Mouse (Mus musculus): ENCODE results near the gene Mtfr1l.
"Not testable (repeated sequence)": the region's sequence is repeated elsewhere in the genome, so short reads cannot be mapped to it uniquely, and the experiment has no call there.

Gene Mtfr1l

GRCm38 (mm10) chr4:134514309-134514930 is 20.8 kb downstream of the Mtfr1l start:
- DNase-seq = no peak

- peak; percentile 39 to 52 for DNase-seq
Measured at GRCm38 (mm10) chr4:134512798-134513197, 22.4 kb downstream of the Mtfr1l start.

- no peak for DNase-seq
Measured at GRCm38 (mm10) chr4:134511730-134512129, 23.5 kb downstream of the Mtfr1l start.

DNA sequence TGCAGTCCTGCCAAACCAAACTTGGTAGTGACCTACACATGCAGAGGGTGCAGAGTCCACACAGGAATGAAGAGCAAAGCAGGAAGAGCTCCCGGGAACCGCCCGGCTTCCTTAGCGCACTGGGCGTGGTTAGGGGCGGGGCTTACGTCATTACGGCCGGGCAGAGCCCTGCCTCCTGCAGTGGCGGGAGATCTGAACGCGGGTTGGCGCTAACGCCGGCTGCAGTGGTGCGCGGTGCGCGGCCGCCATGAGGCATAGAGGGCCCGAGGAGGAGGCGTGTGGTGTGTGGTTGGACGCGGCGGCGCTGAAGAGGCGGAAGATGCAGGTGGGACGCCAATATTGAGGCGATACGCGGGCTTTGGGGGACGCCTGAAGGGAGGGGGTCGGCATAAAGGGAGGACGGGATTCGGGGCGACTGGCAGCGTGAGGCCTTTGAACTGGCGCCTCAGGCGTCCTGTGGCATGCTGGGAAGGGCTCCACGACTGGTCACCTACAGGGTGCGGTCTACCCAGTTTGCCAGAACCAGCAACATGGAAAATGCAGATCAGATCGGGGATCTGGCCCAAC is 24.3 kb downstream of the Mtfr1l start, which contains the start of gene Aunip:
Gene Aunip (plus strand): TSS at position 155 of the 567 bp plus-strand sequence.
- DNase-seq = peak; percentile 84 to 87

DNA sequence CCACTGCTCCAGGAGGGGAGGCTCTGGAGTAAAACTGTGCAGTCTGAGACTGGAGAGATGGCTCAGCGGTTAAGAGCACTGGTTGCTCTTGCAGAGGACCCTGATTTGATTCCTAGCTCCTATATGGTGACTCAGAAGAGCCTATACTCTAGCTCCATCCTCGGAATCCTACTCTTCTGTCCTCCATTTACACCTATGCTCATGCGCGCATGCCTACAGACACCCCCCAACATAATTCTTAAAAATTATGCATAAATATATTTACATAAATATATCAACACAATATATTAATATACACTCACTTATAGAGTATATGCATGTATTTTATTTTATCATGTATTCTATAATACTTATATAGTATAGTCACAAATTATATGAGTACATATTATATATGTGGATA is 24.8 kb downstream of the Mtfr1l start:
- DNase-seq = no peak

- DNase-seq = no peak
Measured at GRCm38 (mm10) chr4:134506713-134507112, 28.5 kb downstream of the Mtfr1l start.

DNA sequence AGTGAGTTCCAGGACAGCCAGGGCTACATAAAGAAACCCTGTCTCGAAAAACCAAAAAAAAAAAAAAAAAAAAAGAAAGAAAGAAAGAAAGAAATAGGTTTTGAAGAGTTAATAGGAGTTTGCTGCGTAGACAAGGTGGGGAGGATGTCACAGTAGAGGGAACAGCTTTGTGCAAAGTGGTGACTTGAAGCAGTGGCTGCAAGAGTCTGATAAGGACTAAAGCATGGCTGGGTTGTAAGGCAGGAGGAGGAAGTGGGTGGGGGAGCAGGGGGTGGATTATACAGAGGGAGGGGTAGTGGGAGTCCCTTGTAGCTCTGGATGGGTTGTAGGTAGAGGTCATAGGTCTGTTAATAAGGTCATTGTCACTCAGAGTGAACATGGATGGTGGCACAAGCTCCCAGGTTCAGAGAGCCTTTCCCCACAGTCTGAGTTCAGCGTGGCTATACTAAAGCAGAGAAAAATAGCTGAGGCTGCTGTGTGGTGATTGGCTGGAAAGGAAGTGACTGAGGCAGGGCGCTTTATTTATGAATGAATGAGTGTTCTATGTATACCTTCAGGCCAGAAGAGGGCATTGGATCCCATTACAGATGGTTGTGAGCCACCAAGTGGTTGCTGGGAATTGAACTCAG is 29.1 kb downstream of the Mtfr1l start:
- DNase-seq = no peak

DNA sequence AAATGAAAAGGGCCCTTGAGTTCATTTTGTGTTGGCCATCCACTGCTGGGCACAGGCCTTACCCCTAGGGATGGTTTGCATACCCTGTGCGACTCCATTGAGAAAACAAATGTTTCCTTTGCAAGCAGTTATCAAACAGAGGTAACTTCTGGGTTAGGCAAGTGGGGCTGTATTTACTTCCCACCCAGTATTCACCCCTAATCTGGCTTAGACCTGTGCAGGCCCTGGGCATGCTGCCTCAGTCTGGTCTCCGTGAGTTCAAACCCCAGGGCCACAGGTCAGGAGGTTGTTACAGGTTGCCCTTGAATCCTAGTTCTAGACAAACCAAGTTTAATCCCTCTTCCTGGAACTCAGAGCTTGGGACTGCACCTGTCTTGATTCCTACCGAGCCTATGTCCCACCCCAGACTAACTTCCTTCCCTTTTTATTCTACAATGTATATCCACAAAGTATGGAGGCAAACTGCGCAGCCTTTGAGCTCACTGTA is 29.8 kb downstream of the Mtfr1l start:
- no peak for DNase-seq

- no peak for DNase-seq
Measured at GRCm38 (mm10) chr4:134503686-134504357, 31.4 kb downstream of the Mtfr1l start.

DNA sequence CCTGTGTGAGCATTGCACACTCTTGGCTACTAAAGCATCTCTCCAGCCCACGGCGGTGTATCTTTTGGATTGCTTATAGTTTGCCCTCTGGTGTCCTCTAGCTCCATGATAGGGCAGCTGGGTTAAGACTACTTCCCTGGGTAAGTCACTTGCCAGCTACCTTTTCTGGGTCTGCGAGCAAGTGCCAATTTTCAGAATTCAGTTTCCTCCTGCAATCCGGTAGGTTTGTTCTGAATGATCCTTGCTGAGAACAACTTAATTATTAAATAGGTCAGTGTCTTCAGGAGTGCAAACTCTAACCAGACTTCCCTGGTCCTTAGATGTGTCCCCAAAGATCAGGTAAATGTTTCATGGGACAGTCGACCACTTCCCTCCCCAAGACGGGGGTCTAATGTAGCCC is 34.1 kb downstream of the Mtfr1l start:
- no peak for DNase-seq

DNA sequence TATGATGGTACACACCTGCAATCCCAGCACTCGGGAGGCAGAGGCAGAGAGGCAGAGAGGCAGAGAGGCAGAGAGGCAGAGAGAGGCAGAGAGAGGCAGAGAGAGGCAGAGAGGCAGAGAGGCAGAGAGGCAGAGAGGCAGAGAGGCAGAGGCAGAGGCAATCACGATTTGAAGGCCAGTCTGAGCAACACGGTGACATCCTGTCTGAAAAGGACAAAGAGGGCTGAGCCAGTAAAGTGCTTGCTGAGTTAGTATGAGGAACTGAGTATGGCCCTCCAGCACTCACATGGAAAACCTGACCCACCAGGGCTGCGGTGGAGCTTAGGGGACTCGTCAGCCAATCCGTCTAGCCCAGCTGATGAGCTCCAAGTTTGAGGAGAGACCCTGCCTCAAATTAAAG is 36.2 kb downstream of the Mtfr1l start:
- DNase-seq = not testable (repeated sequence)

GRCm38 (mm10) chr4:134497986-134498731 is 37.0 kb downstream of the Mtfr1l start:
- no peak for DNase-seq

DNA sequence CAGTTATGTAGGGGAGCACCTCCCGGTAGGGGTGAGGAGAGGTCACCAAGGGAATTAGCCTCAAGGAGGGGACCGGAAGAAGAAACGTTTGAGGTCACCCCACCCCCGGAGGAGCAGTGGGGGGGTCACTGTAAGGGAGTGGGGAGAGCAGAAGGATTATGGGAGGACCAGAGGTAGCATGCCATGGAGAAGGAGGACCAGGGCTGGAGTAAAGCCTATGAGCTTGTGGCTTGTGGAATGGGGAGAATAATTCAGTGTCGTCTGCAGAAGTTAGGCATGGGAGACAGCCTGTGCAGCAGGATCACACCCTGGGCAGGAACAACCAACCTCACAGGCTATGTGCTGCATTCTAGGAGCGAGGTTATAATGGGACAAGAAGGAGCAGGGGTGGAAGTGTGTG is 38.0 kb downstream of the Mtfr1l start:
- no peak for DNase-seq

DNA sequence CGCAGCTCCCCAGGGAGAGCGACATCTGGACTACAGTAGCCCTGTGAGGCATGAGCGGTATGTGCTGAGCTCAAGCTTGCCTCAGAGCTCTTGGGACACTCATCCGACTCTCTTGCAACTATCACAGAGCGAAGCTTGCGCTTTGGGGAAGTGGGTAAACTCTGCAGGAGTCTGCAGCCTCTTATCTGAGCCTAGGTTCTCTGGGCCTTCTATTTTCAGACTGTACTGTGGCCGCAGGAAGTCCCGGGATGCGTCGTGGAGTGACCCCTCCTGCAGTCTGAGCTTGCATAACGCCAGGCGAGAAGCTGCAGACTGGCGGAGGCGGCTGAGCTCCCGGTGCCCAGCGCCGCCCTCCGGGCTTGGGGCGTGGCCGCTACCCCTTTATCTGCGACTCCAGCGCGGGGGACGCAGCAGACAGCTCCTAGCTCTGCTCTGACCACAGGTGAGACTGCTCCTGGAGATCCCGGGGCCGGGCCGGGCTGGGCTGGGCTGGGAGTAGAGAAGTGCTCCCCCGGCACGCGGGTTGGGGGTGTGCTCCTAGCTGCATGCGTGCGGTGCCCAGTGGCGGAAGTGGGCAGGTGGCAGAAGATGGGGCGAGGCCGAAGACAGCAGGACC is 38.5 kb downstream of the Mtfr1l start, which contains the start of gene Paqr7:
Gene Paqr7 (plus strand): TSS at position 103 of the 616 bp plus-strand sequence.
- DNase-seq = peak; percentile 74

GRCm38 (mm10) chr4:134495546-134495923 is 39.7 kb downstream of the Mtfr1l start:
- DNase-seq = no peak

DNA sequence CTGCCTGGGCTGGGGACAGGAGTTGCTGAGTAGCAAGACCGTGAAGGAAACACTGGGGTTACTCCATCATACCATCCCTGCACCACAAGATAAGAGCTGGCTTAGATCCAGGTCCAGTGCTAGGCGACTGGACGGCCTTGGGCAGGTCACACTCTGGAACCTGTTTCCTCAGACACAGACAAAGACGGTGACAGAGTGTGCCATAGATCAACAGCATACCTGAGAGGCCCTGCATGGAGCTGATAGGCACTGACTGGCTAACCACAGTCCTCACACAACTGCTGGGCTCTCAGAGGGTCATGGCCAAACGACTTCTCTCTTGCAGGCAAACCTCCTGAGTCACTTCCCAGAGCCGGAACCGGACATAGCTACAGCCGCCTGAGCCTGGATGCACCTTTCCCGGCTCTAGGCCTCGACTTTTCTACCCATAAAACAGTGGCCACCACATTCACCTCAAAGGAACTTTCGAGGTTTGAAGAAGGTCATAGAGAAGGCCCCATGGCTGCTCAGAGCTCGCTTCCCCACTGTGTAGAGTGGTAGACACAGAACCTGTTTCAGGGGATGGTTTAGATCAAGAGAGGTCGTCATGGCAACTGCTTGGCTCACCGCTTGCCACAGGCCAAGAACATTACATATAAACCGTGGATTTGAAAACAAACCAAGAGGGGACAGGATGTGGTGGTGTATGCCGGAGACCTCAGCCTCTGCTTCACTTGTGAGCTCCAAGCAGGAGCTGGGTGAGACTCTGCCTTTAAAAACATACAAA is 40.2 kb downstream of the Mtfr1l start:
- peak; percentile 67 to 79 for DNase-seq

GRCm38 (mm10) chr4:134494161-134494560 is 41.0 kb downstream of the Mtfr1l start:
- not testable (repeated sequence) for DNase-seq

- peak in 1 of 2 experiments; percentile 41 for DNase-seq
Measured at GRCm38 (mm10) chr4:134491716-134492115, 43.5 kb downstream of the Mtfr1l start.

- DNase-seq = no peak
Measured at GRCm38 (mm10) chr4:134489986-134490665, 45.1 kb downstream of the Mtfr1l start.

DNA sequence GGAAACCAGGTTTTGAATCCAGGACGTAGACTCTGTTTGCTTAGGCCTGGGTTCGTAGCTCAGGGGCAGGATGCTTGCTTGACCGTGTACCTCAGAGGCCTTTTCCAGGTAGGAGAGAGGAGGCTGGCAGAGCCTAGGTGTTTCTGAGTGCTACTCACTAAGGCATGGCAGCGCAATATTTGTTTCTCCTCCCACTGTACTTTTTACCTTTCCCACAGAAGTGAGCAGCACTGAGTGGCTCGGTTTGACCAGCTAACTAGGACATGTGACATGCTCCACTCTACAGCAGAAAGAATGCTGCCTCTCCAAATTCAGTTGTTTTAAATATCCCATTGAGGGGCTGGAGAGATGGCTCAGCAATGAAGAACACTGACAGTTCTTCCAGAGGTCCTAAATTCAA is 47.0 kb downstream of the Mtfr1l start:
- no peak for DNase-seq

Data from thymus, postnatal 36 days (tissue).